Mouse (Mus musculus) heart, embryonic 16.5 days (tissue): ENCODE measurements around the gene Trim75. TPM values are rescaled to one million over a fixed set of nuclear protein-coding genes. Genes with fewer than 3 reads are reported as not detected.
A peak's percentile ranks its signal among the peaks of the same experiment; 100 is the strongest.
"Not testable (repeated sequence)": the region's sequence is repeated elsewhere in the genome, so short reads cannot be mapped to it uniquely, and the experiment has no call there.

ENCODE experiments used
- ATAC-seq: fragments of 200-750 bp; cut with Nextera tagmentation; replicated peaks from 2 replicates; pipeline ENCODE4 v1.8.0; 2017; ENCODE audit warnings: moderate number of reproducible peaks; ENCODE audit not compliant: insufficient read depth, low FRiP score; ENCODE audit errors: extremely low read depth
- H3K27ac ChIP-seq: fragments of 300-500 bp; sonication (generic); 2 replicates; pipeline ENCODE4 v1.5.1; 2014; ENCODE audit warnings: mild to moderate bottlenecking, low read length, control low read depth, moderate library complexity
- H3K27me3 ChIP-seq: fragments of 300-500 bp; sonication (generic); 2 replicates; pipeline ENCODE4 v1.6.1; 2014; ENCODE audit warnings: low read length, mixed read lengths; ENCODE audit not compliant: control insufficient read depth, insufficient read depth
- H3K36me3 ChIP-seq: fragments of 300-500 bp; sonication (generic); 2 replicates; pipeline ENCODE4 v1.6.1; 2014; ENCODE audit not compliant: control insufficient read depth, insufficient read depth
- H3K4me1 ChIP-seq: fragments of 300-500 bp; sonication (generic); 2 replicates; pipeline ENCODE4 v1.6.1; 2014; ENCODE audit warnings: low read length, mixed read lengths; ENCODE audit not compliant: control insufficient read depth, insufficient read depth
- H3K4me2 ChIP-seq: fragments of 300-500 bp; sonication (generic); 2 replicates; pipeline ENCODE4 v1.6.1; 2014; ENCODE audit warnings: low read depth, mild to moderate bottlenecking, control low read depth, low read length
- H3K4me3 ChIP-seq: fragments of 300-500 bp; sonication (generic); 2 replicates; pipeline ENCODE4 v1.5.1; 2014; ENCODE audit warnings: mild to moderate bottlenecking, control low read depth, low read length
- H3K9ac ChIP-seq: fragments of 300-500 bp; sonication (generic); 2 replicates; pipeline ENCODE4 v1.6.1; 2014; ENCODE audit warnings: low read length, control low read depth
- H3K9me3 ChIP-seq: fragments of 300-500 bp; sonication (generic); replicated peaks from 2 replicates; pipeline ENCODE4 v1.6.1; 2016; ENCODE audit warnings: low read length; ENCODE audit not compliant: control insufficient read depth
- WGBS: fragments of 180-500 bp; shearing (Covaris S2); extraction: QIAGEN DNeasy Blood & Tissue Kit; methylation state at CpG from one replicate; pipeline ENCODE4 v1.1.7; 2014; 5-methylcytosine and 5-hydroxymethylcytosine counted together
- polyA plus RNA-seq: library from polyadenylated mRNA; unstranded; fragments of >200 nt; fragmentation: Nextera tagmentation; extraction: Ambion mirVana; gene quantifications from 2 replicates; pipeline ENCODE4 v1.2.1, GENCODE M21; 2015

The Trim75 gene
- polyA plus RNA-seq, 1 experiment from 2014 or later = not detected

DNA sequence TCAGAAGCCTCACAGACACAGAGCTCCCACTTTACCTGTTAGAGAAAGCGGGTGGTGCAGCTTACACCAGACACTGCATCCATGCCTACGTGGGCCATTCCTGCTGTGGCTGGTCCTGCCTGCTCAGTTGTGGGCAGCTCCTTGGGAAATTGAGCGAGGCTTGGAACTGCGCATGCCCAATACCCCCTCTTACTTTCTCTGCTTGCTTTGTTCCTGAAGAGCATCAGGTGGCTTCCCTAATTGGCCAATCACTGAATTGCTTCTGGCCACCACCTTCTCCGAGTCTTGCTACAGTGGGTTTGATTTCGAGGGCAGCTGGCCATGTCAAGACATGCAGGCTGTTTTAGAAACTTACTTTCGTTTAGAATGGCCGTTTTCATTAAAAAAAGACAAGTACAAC is 30.8 kb upstream of the Trim75 start, which contains the start of the genes Trim61 and Trim60:
Gene Trim61, minus strand, starts transcription at position 101 of the 400 bp plus-strand sequence.
Gene Trim60, minus strand, starts transcription at position 162 of the 400 bp plus-strand sequence.
- ATAC-seq = no peak
- no peak within 1 kb of the TSS for H3K9ac ChIP-seq
- H3K9me3 ChIP-seq = no peaks in the 10 kb centered on the region; the same call in 1 of the 2 replicates
- no peaks in the 10 kb centered on the region for H3K27me3 ChIP-seq
- no peaks in the 10 kb centered on the region for H3K4me1 ChIP-seq
- no peaks in the 10 kb centered on the region for H3K36me3 ChIP-seq
- 80% methylated on average over 8 of the region's 8 CpGs for WGBS
- H3K4me2 ChIP-seq = no peak within 1 kb of the TSS
- no peak within 1 kb of the TSS for H3K4me3 ChIP-seq
- no peak within 1 kb of the TSS for H3K27ac ChIP-seq

- not testable (repeated sequence) for H3K27ac ChIP-seq, H3K4me3 ChIP-seq, H3K27me3 ChIP-seq, H3K9ac ChIP-seq, ATAC-seq, H3K9me3 ChIP-seq, H3K36me3 ChIP-seq, H3K4me2 ChIP-seq, H3K4me1 ChIP-seq
- 80% methylated on average over 6 of the region's 6 CpGs for WGBS
Observed at GRCm38 (mm10) chr8:65007616-65008015, 20.0 kb upstream of the Trim75 start.

- Histone ChIP-seq H3K36me3 (no peaks in the 10 kb centered on the region), H3K27ac (no peak overlapping the region), H3K9ac (no peak overlapping the region), H3K9me3 (no peaks in the 10 kb centered on the region), H3K4me3 (no peak overlapping the region), H3K4me2 (no peak overlapping the region), H3K27me3 (no peaks in the 10 kb centered on the region), H3K4me1 (no peaks in the 10 kb centered on the region)
- no peak for ATAC-seq
- 77% methylated on average over 4 of the region's 4 CpGs for WGBS
Observed at GRCm38 (mm10) chr8:64998806-64999365, 11.3 kb upstream of the Trim75 start.

DNA sequence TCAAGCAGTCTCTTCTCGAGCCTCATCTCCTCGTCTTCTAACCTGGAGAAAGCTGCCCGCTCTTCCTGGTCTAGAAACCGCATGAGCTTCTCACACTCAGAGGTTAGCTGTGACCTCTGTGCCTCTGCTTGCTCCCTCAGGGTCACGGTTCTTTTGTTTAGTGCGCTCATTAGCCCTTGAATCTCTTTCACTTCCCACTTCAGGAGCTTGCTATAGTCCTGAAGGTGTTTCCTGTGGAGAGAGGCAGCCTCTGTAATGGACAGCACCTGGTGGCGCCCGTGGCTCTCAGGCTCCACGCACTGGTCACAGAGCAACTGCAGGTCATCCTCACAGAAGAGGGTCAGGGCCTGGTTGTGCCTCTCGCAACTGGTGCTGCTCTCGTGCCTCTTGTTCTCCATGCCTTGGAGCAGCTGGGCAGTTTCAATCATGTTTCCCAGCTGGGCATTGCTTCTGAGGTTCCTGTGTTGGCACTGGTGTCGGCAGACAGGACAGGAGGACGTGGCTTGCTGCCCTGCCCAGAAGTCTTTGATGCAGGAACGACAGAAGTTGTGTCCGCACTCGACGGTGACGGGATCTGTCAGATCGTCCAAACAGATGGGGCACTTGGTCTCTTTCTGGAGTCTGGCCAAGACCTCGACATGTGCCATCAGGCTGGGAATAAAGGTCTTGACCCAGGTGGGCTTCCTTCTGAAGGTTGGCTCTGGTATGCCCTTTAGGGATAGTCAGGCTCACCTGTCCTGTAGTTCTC is 4.3 kb downstream of the Trim75 start:
- Histone ChIP-seq H3K36me3 (no peaks in the 10 kb centered on the region), H3K9me3 (no peaks in the 10 kb centered on the region), H3K27me3 (no peaks in the 10 kb centered on the region), H3K4me3 (no peak overlapping the region), H3K4me2 (no peak overlapping the region), H3K27ac (no peak overlapping the region), H3K9ac (no peak overlapping the region), H3K4me1 (no peaks in the 10 kb centered on the region)
- ATAC-seq = no peak
- 62% methylated on average over 20 of the region's 20 CpGs for WGBS

GRCm38 (mm10) chr8:64962836-64963235 is 24.8 kb downstream of the Trim75 start:
- no peak for ATAC-seq
- no peaks in the 10 kb centered on the region for H3K9me3 ChIP-seq
- no peak overlapping the region for H3K27ac ChIP-seq
- H3K4me3 ChIP-seq = no peak overlapping the region
- no peaks in the 10 kb centered on the region for H3K27me3 ChIP-seq
- H3K36me3 ChIP-seq = peaks cover 16% of the 10 kb centered on the region
- no peak overlapping the region for H3K4me2 ChIP-seq
- H3K9ac ChIP-seq = no peak overlapping the region
- no peaks in the 10 kb centered on the region for H3K4me1 ChIP-seq

DNA sequence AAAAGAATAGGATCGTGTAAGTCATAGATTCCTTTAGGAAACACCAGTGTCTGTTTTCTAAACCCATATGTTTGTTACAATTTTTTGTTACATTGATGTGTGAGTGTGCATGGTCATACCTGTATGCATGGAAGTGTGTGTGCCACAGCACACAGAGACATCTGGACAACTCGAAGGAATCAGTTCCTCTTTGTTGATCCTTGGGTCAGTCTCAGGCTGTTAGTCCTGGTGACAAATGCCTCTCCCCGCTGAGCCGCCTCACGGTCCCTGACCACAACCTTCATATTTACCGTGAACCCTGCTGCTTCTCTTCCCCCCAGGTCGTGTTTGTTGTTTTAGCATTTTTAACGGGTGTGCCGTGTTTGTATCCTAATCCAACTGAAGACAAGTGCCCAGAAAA is 28.6 kb downstream of the Trim75 start:
- H3K4me3 ChIP-seq = no peak overlapping the region
- H3K4me2 ChIP-seq = no peak overlapping the region
- no peaks in the 10 kb centered on the region for H3K9me3 ChIP-seq
- ATAC-seq = no peak
- WGBS = 80% methylated on average over 9 of the region's 9 CpGs
- H3K36me3 ChIP-seq = peaks cover 7% of the 10 kb centered on the region
- no peak overlapping the region for H3K9ac ChIP-seq
- no peak overlapping the region for H3K27ac ChIP-seq
- H3K4me1 ChIP-seq = no peaks in the 10 kb centered on the region
- no peaks in the 10 kb centered on the region for H3K27me3 ChIP-seq

DNA sequence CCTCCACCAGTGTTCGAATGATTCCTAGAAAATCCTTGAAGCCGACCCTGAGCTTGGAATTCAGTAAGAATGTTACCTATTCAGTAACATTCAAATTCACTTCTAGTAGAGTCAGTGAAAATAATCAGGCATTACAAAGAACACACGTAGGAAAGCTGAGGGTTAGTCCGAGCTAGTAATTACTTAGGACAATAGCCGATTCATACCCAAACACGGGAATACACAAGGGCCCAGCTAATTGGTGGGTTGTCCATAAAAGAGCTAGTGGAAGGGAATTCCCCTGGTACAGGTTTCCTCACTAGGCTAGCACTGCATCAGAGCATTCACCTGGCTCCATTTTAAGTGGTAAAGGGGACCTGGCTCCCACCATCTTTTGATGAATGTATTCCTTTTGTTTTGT is 35.5 kb downstream of the Trim75 start:
- 93% methylated on average over 6 of the region's 6 CpGs for WGBS
- H3K4me2 ChIP-seq = no peak overlapping the region
- no peaks in the 10 kb centered on the region for H3K9me3 ChIP-seq
- H3K27ac ChIP-seq = no peak overlapping the region
- H3K9ac ChIP-seq = no peak overlapping the region
- H3K4me1 ChIP-seq = no peaks in the 10 kb centered on the region
- no peaks in the 10 kb centered on the region for H3K27me3 ChIP-seq
- no peak overlapping the region for H3K4me3 ChIP-seq
- no peak for ATAC-seq
- H3K36me3 ChIP-seq = no peaks in the 10 kb centered on the region

DNA sequence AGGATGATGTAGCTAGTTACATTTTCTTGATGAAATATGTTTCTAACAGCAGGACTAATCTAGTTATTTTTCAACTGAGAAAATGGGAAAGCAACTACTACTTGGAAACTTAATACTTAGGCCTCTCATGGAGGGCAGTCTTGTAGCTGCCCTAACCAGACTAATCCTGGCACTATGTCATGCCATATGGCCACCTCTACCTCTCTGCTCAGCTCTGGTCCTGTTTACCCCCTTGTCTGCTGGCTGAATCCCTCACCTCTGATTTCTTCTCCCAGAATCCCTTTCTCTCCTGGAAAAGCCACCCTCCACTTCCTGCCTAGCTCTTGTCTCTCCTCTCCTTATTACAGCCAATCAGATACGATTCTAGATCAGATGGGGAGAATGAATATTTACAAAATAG is 39.3 kb downstream of the Trim75 start:
- H3K9ac ChIP-seq = no peak overlapping the region
- H3K36me3 ChIP-seq = no peaks in the 10 kb centered on the region
- H3K4me1 ChIP-seq = no peaks in the 10 kb centered on the region
- no peak for ATAC-seq
- WGBS = 83% methylated on average over 1 of the region's 1 CpGs
- H3K27me3 ChIP-seq = no peaks in the 10 kb centered on the region
- H3K4me2 ChIP-seq = no peak overlapping the region; the same call in 1 of the 2 replicates
- no peak overlapping the region for H3K4me3 ChIP-seq
- H3K9me3 ChIP-seq = no peaks in the 10 kb centered on the region
- H3K27ac ChIP-seq = no peak overlapping the region

- peak overlapping the region; percentile 64 for H3K4me2 ChIP-seq
- no peaks in the 10 kb centered on the region for H3K27me3 ChIP-seq
Observed at GRCm38 (mm10) chr8:64947698-64948034, 40.0 kb downstream of the Trim75 start.

More at GRCm38 (mm10) chr8:64947698-64948034, 40.0 kb downstream of the Trim75 start:
- Histone ChIP-seq H3K4me3 (peak overlapping the region; percentile 94), H3K4me1 (no peaks in the 10 kb centered on the region), H3K36me3 (no peaks in the 10 kb centered on the region), H3K9ac (peak overlapping the region; percentile 84), H3K27ac (peak overlapping the region; percentile 91), H3K9me3 (no peaks in the 10 kb centered on the region)
- WGBS = 9% methylated on average over 10 of the region's 10 CpGs
- ATAC-seq = no peak
